Mouse (Mus musculus) lung, adult 2 months (tissue): ENCODE measurements around the gene Cdan1. TPM values are rescaled to one million over a fixed set of nuclear protein-coding genes. Genes with fewer than 3 reads are reported as not detected.

ENCODE experiments used
- DNase-seq: peaks from one replicate; pipeline ENCODE4 v3.0.0; 2022
- H3K4me1 ChIP-seq: fragments of 200-500 bp; 2 replicates; pipeline ENCODE4 v1.6.1; 2011; ENCODE audit warnings: low read length; ENCODE audit not compliant: control insufficient read depth, insufficient read depth
- H3K4me3 ChIP-seq: fragments of 200-500 bp; replicated peaks from 2 replicates; pipeline ENCODE3; 2011; ENCODE audit warnings: low read depth, mild to moderate bottlenecking, control low read depth, low read length; ENCODE audit errors: extremely low read depth
- CTCF ChIP-seq: fragments of 200-500 bp; IDR thresholded peaks from 2 replicates; pipeline ENCODE4 v1.5.1; 2011; ENCODE audit warnings: mild to moderate bottlenecking, low read length, control low read depth; ENCODE audit not compliant: insufficient read depth
- POLR2A ChIP-seq: fragments of 200-500 bp; IDR thresholded peaks from 2 replicates; pipeline ENCODE4 v1.6.1; 2011; ENCODE audit warnings: low read depth, mild to moderate bottlenecking, control low read depth, low read length, borderline replicate concordance; ENCODE audit errors: extremely low read depth
- WGBS: fragments of 180-500 bp; shearing (Covaris S2); methylation state at CpG from one replicate; pipeline ENCODE4 v1.1.7; 2018; 5-methylcytosine and 5-hydroxymethylcytosine counted together
- polyA plus RNA-seq: library from polyadenylated mRNA; depleted of rRNA; stranded (reverse); fragments of >200 nt; gene quantifications from 2 replicates; pipeline ENCODE4 v1.2.3, GENCODE M21; 2012; rRNA removed

The Cdan1 gene
- 14.4 and 15.6 TPM in 2 replicates for polyA plus RNA-seq

- under 1% methylated on average over 67 of the region's 71 CpGs for WGBS
- DNase-seq: peak; percentile 59
- TF ChIP-seq CTCF (no peak), POLR2A (0 out of 2 replicates have a peak, but pooled peaks have one; percentile 26)
Measured at GRCm38 (mm10) chr2:120849449-120850423, at the start of gene Cdan1. Gene Cdan1 (minus strand): TSS chr2:120850128.

GRCm38 (mm10) chr2:120896361-120896760 lies 46.4 kb upstream of the Cdan1 start:
- TF ChIP-seq CTCF: no peak
- TF ChIP-seq POLR2A: no peak
- WGBS: 88% methylated on average over 3 of the region's 3 CpGs
- Histone ChIP-seq H3K4me1 (no peaks in the 10 kb centered on the region), H3K4me3 (no peak overlapping the region)
- no peak for DNase-seq

More at GRCm38 (mm10) chr2:120849449-120850423, at the start of gene Cdan1:
- H3K4me1 ChIP-seq: peaks cover 6% of the 10 kb centered on the region
- peak within 1 kb of the TSS; percentile 64 for H3K4me3 ChIP-seq

DNA sequence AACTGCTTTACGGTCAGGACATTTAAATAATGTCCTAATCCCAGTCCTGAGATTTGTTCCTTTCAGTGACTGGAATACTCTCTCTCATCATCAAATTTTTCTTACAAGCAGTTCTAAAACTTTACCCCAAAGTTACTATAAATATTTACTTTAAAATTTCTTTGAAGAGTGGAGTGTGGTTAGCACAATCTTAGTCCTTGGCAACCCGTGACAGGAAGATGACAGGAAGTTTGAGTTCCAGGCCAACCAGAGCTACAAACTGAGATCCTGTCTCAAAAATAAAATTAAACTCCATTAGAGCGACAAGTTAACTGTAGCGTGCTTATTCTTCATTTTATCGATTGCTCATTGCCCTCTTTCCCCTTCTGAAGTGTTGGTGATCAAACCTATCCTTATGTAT lies 37.7 kb upstream of the Cdan1 start:
- WGBS: 45% methylated on average over 5 of the region's 5 CpGs
- H3K4me3 ChIP-seq: no peak overlapping the region
- DNase-seq: no peak
- TF ChIP-seq CTCF (no peak), POLR2A (no peak)
- no peaks in the 10 kb centered on the region for H3K4me1 ChIP-seq

DNA sequence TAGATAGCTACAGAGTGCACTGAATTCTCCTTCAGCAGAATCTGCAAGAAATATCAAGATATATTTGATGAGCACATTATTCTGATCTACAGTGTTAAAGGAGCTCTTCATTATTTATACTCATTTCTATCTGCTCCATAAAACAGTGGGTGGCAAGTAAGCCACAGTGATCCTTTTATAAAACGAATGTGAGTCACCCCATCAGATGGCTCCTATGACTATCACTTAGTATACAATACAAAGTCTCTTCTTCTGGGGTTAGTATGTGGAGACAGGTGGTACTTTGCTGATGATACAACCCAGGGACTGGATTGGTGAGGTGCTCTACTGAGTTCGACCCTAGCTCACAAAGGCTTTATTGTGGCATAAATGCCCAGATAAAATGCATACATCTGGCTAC lies 23.3 kb upstream of the Cdan1 start:
- Histone ChIP-seq H3K4me1 (0 out of 2 replicates have a peak, but pooled peaks cover 3% of the 10 kb centered on the region), H3K4me3 (no peak overlapping the region)
- TF ChIP-seq POLR2A (no peak), CTCF (no peak)
- 90% methylated on average over 2 of the region's 2 CpGs for WGBS
- DNase-seq: no peak

- 56% methylated on average over 9 of the region's 9 CpGs for WGBS
- TF ChIP-seq POLR2A (no peak), CTCF (no peak)
- Histone ChIP-seq H3K4me1 (0 out of 2 replicates have a peak, but pooled peaks cover 3% of the 10 kb centered on the region), H3K4me3 (no peak overlapping the region)
- DNase-seq: no peak
Measured at GRCm38 (mm10) chr2:120871447-120872336, 21.8 kb upstream of the Cdan1 start.

- no peak for DNase-seq
- WGBS: 79% methylated on average over 5 of the region's 5 CpGs
Measured at GRCm38 (mm10) chr2:120867336-120867735, 17.4 kb upstream of the Cdan1 start.

GRCm38 (mm10) chr2:120866561-120866960 lies 16.6 kb upstream of the Cdan1 start:
- TF ChIP-seq POLR2A (no peak), CTCF (peak; percentile 53)
- WGBS: 13% methylated on average over 1 of the region's 1 CpGs
- peak; percentile 12 for DNase-seq
- no peak overlapping the region for H3K4me3 ChIP-seq
- H3K4me1 ChIP-seq: 0 out of 2 replicates have a peak, but pooled peaks cover 3% of the 10 kb centered on the region

More at GRCm38 (mm10) chr2:120867336-120867735, 17.4 kb upstream of the Cdan1 start:
- H3K4me3 ChIP-seq: no peak overlapping the region
- no peak for TF ChIP-seq POLR2A
- TF ChIP-seq CTCF: no peak
- 0 out of 2 replicates have a peak, but pooled peaks cover 3% of the 10 kb centered on the region for H3K4me1 ChIP-seq

DNA sequence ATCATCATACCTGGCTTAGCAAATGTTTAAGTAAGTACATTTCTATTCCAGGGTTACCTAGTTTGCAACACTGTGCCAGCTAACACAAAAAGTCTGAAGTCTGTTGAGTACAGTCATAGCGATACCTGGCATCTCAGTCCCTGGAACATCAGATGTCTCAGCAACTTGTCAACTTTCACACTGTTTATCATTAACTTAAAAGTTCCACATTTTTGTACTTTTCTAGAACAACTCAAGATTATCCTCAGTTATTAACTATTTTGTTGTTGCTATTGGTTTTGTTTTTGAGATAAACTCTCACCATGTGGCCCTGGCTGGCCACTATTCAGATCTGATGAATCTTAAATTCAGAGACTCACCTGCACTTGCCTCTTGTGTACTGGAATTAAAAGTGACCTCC lies 13.5 kb upstream of the Cdan1 start:
- TF ChIP-seq POLR2A (no peak), CTCF (no peak)
- no peak overlapping the region for H3K4me3 ChIP-seq
- H3K4me1 ChIP-seq: no peaks in the 10 kb centered on the region
- DNase-seq: no peak
- 93% methylated on average over 1 of the region's 1 CpGs for WGBS

DNA sequence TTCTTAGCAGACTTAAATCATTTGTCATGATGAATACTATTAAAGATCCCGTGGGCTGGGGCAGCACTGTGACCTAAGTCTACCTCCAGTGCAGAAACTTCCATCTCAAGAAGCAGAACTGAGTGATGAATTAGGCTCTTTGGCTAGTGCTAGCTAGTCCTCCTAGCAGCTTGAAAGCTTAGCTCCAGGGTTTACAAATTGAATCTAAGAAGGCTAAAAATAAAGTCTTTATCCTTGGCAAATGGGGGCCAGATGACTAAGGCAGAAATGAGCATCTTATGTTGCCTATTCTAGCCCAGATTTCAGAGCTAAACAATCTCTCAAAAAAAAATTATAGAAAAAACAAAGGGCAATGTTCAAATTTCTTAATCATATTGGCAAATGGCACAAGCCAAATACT lies 10.8 kb upstream of the Cdan1 start:
- TF ChIP-seq POLR2A (no peak), CTCF (no peak)
- Histone ChIP-seq H3K4me3 (no peak overlapping the region), H3K4me1 (no peaks in the 10 kb centered on the region)
- no peak for DNase-seq
- WGBS: 49% methylated on average over 1 of the region's 1 CpGs
